Mouse (Mus musculus) megakaryocyte, embryonic 14.5 days (primary cell): ENCODE data around the gene Rbm3. TPM values are rescaled to one million over a fixed set of nuclear protein-coding genes. Genes with fewer than 3 reads are reported as not detected.
"Not testable (repeated sequence)": the region's sequence is repeated elsewhere in the genome, so short reads cannot be mapped to it uniquely, and the experiment has no call there.

Experiments
- H3K27me3 ChIP-seq: replicated peaks from 2 replicates; pipeline ENCODE3; 2012; ENCODE audit warnings: inconsistent platforms
- H3K36me3 ChIP-seq: replicated peaks from 2 replicates; pipeline ENCODE3; 2012; ENCODE audit warnings: low read length, inconsistent platforms, mixed read lengths
- H3K4me1 ChIP-seq: 2 replicates; pipeline ENCODE4 v1.6.1; 2012; ENCODE audit warnings: inconsistent platforms
- H3K4me3 ChIP-seq: replicated peaks from 2 replicates; pipeline ENCODE3; 2012; ENCODE audit warnings: moderate library complexity, mild to moderate bottlenecking, inconsistent platforms
- H3K9me3 ChIP-seq: 2 replicates; pipeline ENCODE4 v1.6.1; 2012; ENCODE audit warnings: inconsistent platforms
- FLI1 ChIP-seq: IDR thresholded peaks from 2 replicates; pipeline ENCODE4 v1.6.1; 2012; ENCODE audit warnings: low read length, inconsistent platforms, mixed read lengths
- GATA1 ChIP-seq: IDR thresholded peaks from 3 replicates; pipeline ENCODE4 v1.6.1; 2012; ENCODE audit warnings: mixed read lengths, low read length, inconsistent platforms, borderline replicate concordance
- polyA plus RNA-seq: library from polyadenylated mRNA; stranded (reverse); fragments of >175 nt; gene quantifications from 2 replicates; pipeline ENCODE4 v1.2.3, GENCODE M21; 2012; ENCODE audit warnings: low replicate concordance; ENCODE audit not compliant: insufficient read depth

The Rbm3 gene
- polyA plus RNA-seq, 1 experiment: 96.3 TPM

DNA sequence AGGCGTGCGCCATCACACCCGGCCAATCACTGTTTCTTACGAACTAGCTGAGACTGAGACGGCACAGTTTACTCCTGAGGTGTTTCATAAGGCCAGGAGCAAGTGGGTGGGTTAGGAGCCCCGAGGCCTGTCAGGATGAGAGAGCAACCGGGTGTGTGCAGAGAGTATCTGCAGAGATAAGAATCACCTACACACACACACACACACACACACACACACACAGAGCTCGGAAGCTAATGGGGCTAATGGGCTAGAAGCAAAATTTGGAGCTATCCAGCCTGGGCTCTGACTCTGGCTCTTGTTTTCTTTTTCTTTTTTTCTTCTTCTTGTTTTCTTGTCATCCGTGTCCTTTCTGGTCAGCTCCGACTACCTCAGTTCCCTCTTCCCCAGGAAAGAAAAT lies 50.1 kb downstream of the Rbm3 start:
- no peak for TF ChIP-seq GATA1
- TF ChIP-seq FLI1: no peak
- Histone ChIP-seq H3K27me3 (no peaks in the 10 kb centered on the region), H3K9me3 (no peaks in the 10 kb centered on the region), H3K36me3 (no peaks in the 10 kb centered on the region), H3K4me3 (peak overlapping the region; percentile 89), H3K4me1 (peaks cover 18% of the 10 kb centered on the region)

DNA sequence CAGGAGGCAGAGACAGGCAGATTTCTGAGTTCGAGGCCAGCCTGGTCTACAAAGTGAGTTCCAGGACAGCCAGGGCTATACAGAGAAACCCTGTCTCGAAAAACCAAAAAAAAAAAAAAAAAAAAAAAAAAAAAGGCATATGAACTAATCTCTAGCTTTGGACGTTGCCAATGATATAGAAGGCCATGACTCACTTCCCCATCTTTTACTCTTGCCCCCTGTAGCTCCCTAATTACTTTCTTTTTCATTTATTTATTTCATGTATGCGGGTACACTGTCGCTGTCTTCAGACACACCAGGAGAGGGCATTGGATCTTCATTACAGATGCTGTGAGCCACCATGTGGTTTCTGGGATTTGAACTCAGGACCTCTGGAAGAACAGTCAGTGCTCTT lies 54.7 kb downstream of the Rbm3 start:
- Histone ChIP-seq H3K4me3 (peak overlapping the region; percentile 93), H3K36me3 (peaks cover 31% of the 10 kb centered on the region), H3K4me1 (peaks cover 33% of the 10 kb centered on the region)
- not testable (repeated sequence) for H3K9me3 ChIP-seq, H3K27me3 ChIP-seq

DNA sequence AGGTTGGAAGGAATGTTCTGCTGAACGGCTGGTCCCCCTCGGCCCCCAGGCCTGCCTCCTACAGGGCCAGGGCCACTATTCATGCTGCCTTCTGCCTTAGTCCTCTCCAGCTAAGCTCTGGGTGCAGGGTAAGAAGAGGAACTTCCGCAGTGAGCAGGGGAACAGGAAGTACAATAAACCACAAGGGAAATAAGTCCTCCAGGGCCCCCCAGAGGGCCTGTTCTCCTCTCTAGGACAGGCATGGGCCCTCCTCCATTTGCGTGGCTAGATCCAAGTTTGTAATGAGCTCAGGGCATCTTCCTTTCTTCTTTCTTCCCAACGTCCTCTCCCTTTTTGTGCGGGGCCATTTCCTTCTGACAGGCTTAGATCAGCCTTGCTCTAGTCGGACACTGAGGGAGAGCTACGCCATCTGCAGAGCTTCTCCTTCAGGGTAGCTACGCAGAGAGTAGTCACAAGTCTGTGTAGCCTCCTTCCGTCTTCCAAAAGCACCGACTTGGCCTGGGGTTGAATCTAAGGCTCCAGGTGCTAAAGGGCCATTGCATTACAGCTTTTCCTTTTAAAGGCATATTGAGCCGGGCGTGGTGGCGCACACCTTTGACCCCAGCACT lies 55.2 kb downstream of the Rbm3 start, which contains the start of gene Was:
Gene Was, minus strand, starts transcription at position 153 of the 608 bp plus-strand sequence.
- no peak for TF ChIP-seq FLI1
- TF ChIP-seq GATA1: no peak
- Histone ChIP-seq H3K4me3 (peak within 1 kb of the TSS; percentile 93), H3K27me3 (no peaks in the 10 kb centered on the region), H3K4me1 (peaks cover 38% of the 10 kb centered on the region), H3K9me3 (no peaks in the 10 kb centered on the region), H3K36me3 (peaks cover 36% of the 10 kb centered on the region)

DNA sequence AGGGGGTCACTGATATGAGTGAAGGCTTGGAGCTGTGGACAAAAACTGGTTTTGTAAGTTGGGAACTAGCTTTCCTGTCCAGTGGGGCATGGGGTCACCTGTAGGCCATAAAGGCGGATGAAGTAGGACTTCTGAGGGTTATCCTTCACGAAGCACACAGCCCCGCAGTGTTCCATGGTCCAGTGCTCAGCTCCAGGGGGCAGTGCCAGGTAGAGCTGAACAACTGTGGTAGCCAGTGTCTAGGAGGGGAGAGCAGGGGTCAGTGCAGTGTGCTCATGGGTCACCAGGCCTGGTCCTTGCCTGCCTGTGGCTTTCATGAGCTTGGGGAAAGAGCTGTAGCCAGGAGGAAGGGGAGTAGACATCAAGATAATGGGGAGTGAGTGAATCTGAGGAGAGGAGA lies 55.9 kb downstream of the Rbm3 start:
- Histone ChIP-seq H3K9me3 (no peaks in the 10 kb centered on the region), H3K4me1 (peaks cover 44% of the 10 kb centered on the region), H3K36me3 (peaks cover 44% of the 10 kb centered on the region), H3K4me3 (peak overlapping the region; percentile 93), H3K27me3 (no peaks in the 10 kb centered on the region)
- TF ChIP-seq FLI1 (no peak), GATA1 (no peak)

Other genes starting within 250 kb of the Rbm3 start
- gene Pqbp1, start 246.6 kb downstream of the Rbm3 start, polyA plus RNA-seq: 135 and 223 TPM in 2 replicates
- 139 and 161 TPM in 2 replicates for gene Timm17b, start 246.5 kb downstream of the Rbm3 start, polyA plus RNA-seq
- gene Gm10491, start 238.0 kb downstream of the Rbm3 start, polyA plus RNA-seq: not detected in 2 replicates
- gene Gm10490, start 236.3 kb downstream of the Rbm3 start, polyA plus RNA-seq: not detected in 2 replicates
- 1.4 and 3.8 TPM in 2 replicates for gene Pcsk1n, start 226.1 kb downstream of the Rbm3 start, polyA plus RNA-seq
- gene Eras, start 217.3 kb downstream of the Rbm3 start, polyA plus RNA-seq: not detected in 2 replicates
- gene Hdac6, start 198.0 kb downstream of the Rbm3 start, polyA plus RNA-seq: 0.96 and 16.9 TPM in 2 replicates
- gene Gata1, start 167.8 kb downstream of the Rbm3 start, polyA plus RNA-seq: 227 and 1,046 TPM in 2 replicates
- gene Glod5, start 127.4 kb downstream of the Rbm3 start, polyA plus RNA-seq: 0.94 TPM in 1 of 2 replicates, not detected in the other
- 0.99 and 3.9 TPM in 2 replicates for gene Suv39h1, start 71.1 kb downstream of the Rbm3 start, polyA plus RNA-seq
- gene Was, start 55.4 kb downstream of the Rbm3 start, polyA plus RNA-seq: 450 and 808 TPM in 2 replicates
- 23.4 and 38.2 TPM in 2 replicates for gene Wdr13, start 13.0 kb downstream of the Rbm3 start, polyA plus RNA-seq
- 1.7 and 3.1 TPM in 2 replicates for gene Tbc1d25, start 30.3 kb upstream of the Rbm3 start, polyA plus RNA-seq
- 3.7 and 5.7 TPM in 2 replicates for gene Ebp, start 47.6 kb upstream of the Rbm3 start, polyA plus RNA-seq
- gene Porcn, start 60.6 kb upstream of the Rbm3 start, polyA plus RNA-seq: 2.0 and 4.0 TPM in 2 replicates
- gene Ftsj1, start 106.5 kb upstream of the Rbm3 start, polyA plus RNA-seq: 4.6 and 23.7 TPM in 2 replicates
- gene Slc38a5, start 125.3 kb upstream of the Rbm3 start, polyA plus RNA-seq: 0.06 TPM in 1 of 2 replicates, not detected in the other
- gene Ssxb10, start 181.5 kb upstream of the Rbm3 start, polyA plus RNA-seq: not detected in 2 replicates
- not detected in 2 replicates for gene Ssxb9, start 221.1 kb upstream of the Rbm3 start, polyA plus RNA-seq